Mouse (Mus musculus): ENCODE data around the gene Wdr47.

DNA sequence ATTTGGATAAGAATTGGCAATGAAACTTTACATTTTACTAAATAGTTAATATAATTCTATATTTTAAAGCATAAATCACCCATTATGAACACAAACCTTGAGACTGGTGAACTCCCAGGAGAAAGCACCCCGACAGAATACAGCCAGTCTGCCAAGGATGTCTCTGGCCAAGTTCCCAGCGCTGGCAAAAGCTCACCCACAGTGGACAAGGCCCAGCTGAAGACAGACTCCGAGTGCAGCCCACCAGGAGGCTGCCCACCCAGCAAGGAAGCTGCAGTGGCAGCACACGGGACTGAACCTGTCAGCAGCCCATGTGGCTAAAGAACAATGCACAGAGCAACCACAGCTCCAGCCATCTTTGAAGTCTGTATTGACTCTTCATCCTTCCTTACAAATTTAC, 85.5 kb downstream of the Wdr47 start:
- TF ChIP-seq POLR2A (IDR thresholded peaks at IDR 0.05; ENCODE audit: extremely low read depth, insufficient read depth, low read length) (no peak), CTCF (IDR thresholded peaks at IDR 0.05; ENCODE audit: extremely low read depth, insufficient read depth, low read length) (no peak)
